Mouse (Mus musculus) lung, adult 2 months (tissue): ENCODE results near the gene Jhy.

Source experiments
- CTCF ChIP-seq: fragments of 200-500 bp; IDR thresholded peaks from 2 replicates; pipeline ENCODE4 v1.5.1; 2011; ENCODE audit warnings: mild to moderate bottlenecking, low read length, control low read depth; ENCODE audit not compliant: insufficient read depth
- POLR2A ChIP-seq: fragments of 200-500 bp; IDR thresholded peaks from 2 replicates; pipeline ENCODE4 v1.6.1; 2011; ENCODE audit warnings: low read depth, mild to moderate bottlenecking, control low read depth, low read length, borderline replicate concordance; ENCODE audit errors: extremely low read depth

DNA sequence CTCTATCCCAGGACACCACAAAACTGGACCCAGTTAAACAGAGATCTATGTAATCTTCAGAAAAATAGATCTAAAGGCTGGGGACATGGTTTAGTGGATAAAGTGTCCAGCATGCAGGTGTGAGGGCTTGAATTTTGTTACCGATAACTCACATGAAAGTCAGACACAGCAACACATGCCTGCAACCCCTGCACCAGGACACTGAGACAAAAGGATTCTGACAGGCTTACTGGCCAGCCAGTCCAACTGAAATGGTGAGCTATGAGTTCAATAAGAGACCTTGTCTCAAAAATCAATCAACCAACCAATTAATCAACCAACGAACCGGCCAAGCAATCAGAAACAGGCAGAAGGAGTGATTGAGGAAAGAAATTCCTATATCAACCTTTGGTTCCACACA lies 19.8 kb upstream of the Jhy start:
- no peak for TF ChIP-seq POLR2A
- TF ChIP-seq CTCF, result no peak
